Mouse (Mus musculus) embryonic stem cell, embryonic (primary cell): Measurements from ENCODE around the gene Myo1h.

Source experiments
- CTCF ChIA-PET, 4 experiments: fragments of 300-600 bp in 2 of 4; fragments of 350-600 bp in 2 of 4; sonication (Branson Sonifier 250); formaldehyde crosslinking; loops; one replicate each; lab custom pipeline; 2022; ENCODE audit warnings: inconsistent platforms in 2 of 4; lab: Charles Lee
- POLR2A ChIA-PET, 4 experiments: fragments of 300-600 bp in 2 of 4; fragments of 350-600 bp in 2 of 4; sonication (Branson Sonifier 250); formaldehyde crosslinking; loops; one replicate each; lab custom pipeline; 2022; ENCODE audit warnings: antibody characterized with exemption in 4 of 4, inconsistent platforms in 1 of 4; lab: Charles Lee

Gene Myo1h

GRCm38 (mm10) chr5:114368803-114369496, 80.0 kb downstream of the Myo1h start:
- POLR2A ChIA-PET: interaction anchor here in 1 of 4 experiments (0.6 to 0.8 kb wide), 2 partner anchors 10 to 14 kb away, joined by 3 read pairs; no protein-coding TSS in a partner anchor
- CTCF ChIA-PET: no interaction called here

- CTCF ChIA-PET: interaction anchor here in 1 of 4 experiments (1.2 kb wide), 1 partner anchor 53 kb away, joined by 4 read pairs; no protein-coding TSS in a partner anchor
- POLR2A ChIA-PET: interaction anchor here in 2 of 4 experiments (0.7 to 1.1 kb wide), 4 partner anchors 10 to 23 kb away, joined by 3 to 4 read pairs (median 3); partner anchors contain the start of genes Kctd10 (in 1 of the 2) and Ube3b (in 1 of the 2)
Measured at GRCm38 (mm10) chr5:114369921-114370320, 81.0 kb downstream of the Myo1h start.

GRCm38 (mm10) chr5:114370371-114370776, 81.4 kb downstream of the Myo1h start:
- ChIA-PET POLR2A (interaction anchor here in 2 of 4 experiments (0.7 to 1.1 kb wide), 4 partner anchors 10 to 23 kb away, joined by 3 to 4 read pairs (median 3); partner anchors contain the start of genes Kctd10 (in 1 of the 2) and Ube3b (in 1 of the 2)), CTCF (interaction anchor here in 1 of 4 experiments (1.2 kb wide), 1 partner anchor 53 kb away, joined by 4 read pairs; no protein-coding TSS in a partner anchor)

- ChIA-PET POLR2A (interaction anchor here in 3 of 4 experiments (1.0 to 2.0 kb wide), 6 partner anchors 8 to 34 kb away, joined by 3 to 9 read pairs (median 4); partner anchors contain the start of genes Kctd10 (in 2 of the 3) and Ube3b (in 2 of the 3)), CTCF (interaction anchor here in 1 of 4 experiments (1.2 kb wide), 1 partner anchor 12 kb away, joined by 3 read pairs; no protein-coding TSS in a partner anchor)
Measured at GRCm38 (mm10) chr5:114371331-114371730, 82.4 kb downstream of the Myo1h start.

- POLR2A ChIA-PET: interaction anchor here in 3 of 4 experiments (0.6 to 2.0 kb wide), 9 partner anchors 8 to 329 kb away, joined by 3 to 9 read pairs (median 4); partner anchors contain the start of genes Kctd10 (in 3 of the 3), Ube3b (in 3 of the 3), Mmab (in 1 of the 3) and Mvk (in 1 of the 3)
- CTCF ChIA-PET: interaction anchor here in 2 of 4 experiments (0.6 to 1.2 kb wide), 4 partner anchors 12 to 310 kb away, joined by 3 read pairs; no protein-coding TSS in a partner anchor
Measured at GRCm38 (mm10) chr5:114371731-114372473, 82.9 kb downstream of the Myo1h start.

GRCm38 (mm10) chr5:114372565-114372964, 83.6 kb downstream of the Myo1h start:
- CTCF ChIA-PET: interaction anchor here in 3 of 4 experiments (0.7 to 2.5 kb wide), 4 partner anchors 11 to 232 kb away, joined by 3 to 8 read pairs (median 3); no protein-coding TSS in a partner anchor
- POLR2A ChIA-PET: interaction anchor here in 3 of 4 experiments (0.6 to 2.0 kb wide), 7 partner anchors 8 to 328 kb away, joined by 3 to 9 read pairs (median 4); partner anchors contain the start of genes Kctd10 (in 3 of the 3), Ube3b (in 3 of the 3), Mmab (in 1 of the 3) and Mvk (in 1 of the 3)

- POLR2A ChIA-PET: interaction anchor here in 1 of 4 experiments (2.0 kb wide), 1 partner anchor 10 kb away, joined by 9 read pairs; no protein-coding TSS in a partner anchor
- CTCF ChIA-PET: interaction anchor here in 2 of 4 experiments (1.2 to 2.5 kb wide), 2 partner anchors 10 to 49 kb away, joined by 3 to 8 read pairs; no protein-coding TSS in a partner anchor
Measured at GRCm38 (mm10) chr5:114373174-114373573, 84.2 kb downstream of the Myo1h start.

GRCm38 (mm10) chr5:114373581-114373980, 84.6 kb downstream of the Myo1h start:
- POLR2A ChIA-PET: no interaction called here
- CTCF ChIA-PET: interaction anchor here in 2 of 4 experiments (2.4 to 2.5 kb wide), 2 partner anchors 10 kb away, joined by 8 to 10 read pairs; no protein-coding TSS in a partner anchor

- POLR2A ChIA-PET: interaction anchor here in 2 of 4 experiments (0.9 to 1.1 kb wide), 5 partner anchors 10 to 60 kb away, joined by 3 to 4 read pairs (median 3); no protein-coding TSS in a partner anchor
- CTCF ChIA-PET: interaction anchor here in 3 of 4 experiments (0.6 to 2.5 kb wide), 7 partner anchors 9 to 226 kb away, joined by 3 to 10 read pairs (median 5); no protein-coding TSS in a partner anchor
Measured at GRCm38 (mm10) chr5:114374409-114375213, 85.6 kb downstream of the Myo1h start.

- CTCF ChIA-PET: interaction anchor here in 2 of 4 experiments (0.6 to 1.1 kb wide), 9 partner anchors 16 to 1365 kb away, joined by 3 to 5 read pairs (median 4); no protein-coding TSS in a partner anchor
- POLR2A ChIA-PET: interaction anchor here (0.6 to 1.5 kb wide), 20 partner anchors 9 to 902 kb away, joined by 3 to 9 read pairs (median 4); no protein-coding TSS in a partner anchor
Measured at GRCm38 (mm10) chr5:114378177-114378920, 89.4 kb downstream of the Myo1h start.

- POLR2A ChIA-PET: interaction anchor here (0.6 to 1.5 kb wide), 15 partner anchors 10 to 558 kb away, joined by 3 to 6 read pairs (median 4); no protein-coding TSS in a partner anchor
- CTCF ChIA-PET: interaction anchor here in 3 of 4 experiments (0.6 to 1.2 kb wide), 7 partner anchors 15 to 1364 kb away, joined by 3 to 5 read pairs (median 4); no protein-coding TSS in a partner anchor
Measured at GRCm38 (mm10) chr5:114378936-114379335, 90.0 kb downstream of the Myo1h start.

GRCm38 (mm10) chr5:114379763-114380162, 90.8 kb downstream of the Myo1h start:
- ChIA-PET POLR2A (interaction anchor here (0.6 to 1.1 kb wide), 33 partner anchors 8 to 1479 kb away, joined by 3 to 7 read pairs (median 3); partner anchors contain the start of genes Mmab (in 1 of the 4), Mvk (in 1 of the 4) and Ung (in 1 of the 4)), CTCF (interaction anchor here in 3 of 4 experiments (0.6 to 1.4 kb wide), 16 partner anchors 14 to 1925 kb away, joined by 3 to 8 read pairs (median 4); no protein-coding TSS in a partner anchor)

GRCm38 (mm10) chr5:114380209-114381012, 91.4 kb downstream of the Myo1h start, which contains the start of the genes Kctd10 and Ube3b:
TSS of gene Kctd10 (minus strand) at chr5:114380508.
TSS of gene Ube3b (plus strand) at chr5:114380607.
- POLR2A ChIA-PET: interaction anchor here (0.6 to 1.2 kb wide), 32 partner anchors 8 to 1480 kb away, joined by 3 to 7 read pairs (median 4); partner anchors contain the start of genes Mmab (in 1 of the 4), Mvk (in 1 of the 4) and Ung (in 1 of the 4)

GRCm38 (mm10) chr5:114381013-114381351, 92.0 kb downstream of the Myo1h start:
- ChIA-PET POLR2A (interaction anchor here in 2 of 4 experiments (0.7 to 1.2 kb wide), 3 partner anchors 9 to 27 kb away, joined by 3 to 5 read pairs (median 3); no protein-coding TSS in a partner anchor), CTCF (interaction anchor here in 1 of 4 experiments (1.4 to 1.6 kb wide), 2 partner anchors 12 to 66 kb away, joined by 3 to 4 read pairs; no protein-coding TSS in a partner anchor)

More at GRCm38 (mm10) chr5:114380209-114381012, 91.4 kb downstream of the Myo1h start, which contains the start of the genes Kctd10 and Ube3b:
- CTCF ChIA-PET: interaction anchor here (0.6 to 1.6 kb wide), 18 partner anchors 12 to 1926 kb away, joined by 3 to 8 read pairs (median 4); no protein-coding TSS in a partner anchor
